Mouse (Mus musculus) B cell, adult 2 months (primary cell): ENCODE data around the gene Cenpa.

Experiments used
- DNase-seq, 2 experiments: peaks; one replicate each; pipeline ENCODE4 v3.0.0; 2022

The Cenpa gene

GRCm38 (mm10) chr5:30666391-30667195 is at the start of gene Cenpa:
TSS of gene Cenpa (plus strand) at chr5:30666777.
- peak; percentile 86 to 89 for DNase-seq

DNA sequence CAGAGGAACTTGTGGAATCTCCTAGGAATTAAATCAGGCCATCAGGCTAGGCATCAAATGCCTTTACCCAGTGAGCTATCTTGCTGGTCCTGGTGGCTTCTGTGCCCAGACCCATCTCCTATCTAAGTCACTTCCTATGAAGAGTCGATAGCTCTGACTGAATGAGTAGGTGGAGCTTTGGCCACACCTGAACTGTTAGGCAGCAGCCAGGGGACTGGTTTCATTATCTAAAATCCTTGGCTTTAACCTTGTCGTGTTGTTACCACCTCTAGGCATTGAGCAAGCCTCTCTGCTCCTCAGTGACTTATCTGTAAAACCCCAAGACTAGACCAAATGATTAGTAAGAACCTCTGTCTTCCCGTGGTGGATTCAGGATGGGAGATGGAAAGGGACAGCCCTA is 49.2 kb upstream of the Cenpa start:
- DNase-seq, result no peak

DNA sequence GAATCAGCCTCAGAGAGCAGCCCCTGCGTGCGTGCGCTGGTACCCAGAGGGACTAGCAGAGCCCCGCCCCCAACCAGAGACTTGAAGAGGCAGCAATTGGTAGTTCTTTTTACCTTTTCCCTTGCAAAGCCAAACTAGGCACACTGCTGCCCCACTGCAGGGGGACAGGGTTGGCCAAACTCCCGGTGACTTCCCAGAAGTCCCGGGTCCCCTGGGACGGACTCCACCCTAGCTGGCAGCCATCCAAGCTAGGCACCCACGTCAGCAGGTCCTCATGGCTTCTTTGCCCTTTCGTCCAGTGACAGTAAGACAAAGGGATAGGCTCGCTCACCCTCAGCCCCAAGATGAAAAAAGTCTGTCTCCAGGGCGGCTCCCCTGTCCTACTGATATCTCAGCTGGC is 48.7 kb upstream of the Cenpa start:
- DNase-seq, result no peak

- DNase-seq, result no peak
Measured at GRCm38 (mm10) chr5:30618376-30619003, 48.1 kb upstream of the Cenpa start.

- DNase-seq, result no peak
Measured at GRCm38 (mm10) chr5:30619211-30619610, 47.4 kb upstream of the Cenpa start.

- DNase-seq, result no peak
Measured at GRCm38 (mm10) chr5:30620567-30620966, 46.0 kb upstream of the Cenpa start.

DNA sequence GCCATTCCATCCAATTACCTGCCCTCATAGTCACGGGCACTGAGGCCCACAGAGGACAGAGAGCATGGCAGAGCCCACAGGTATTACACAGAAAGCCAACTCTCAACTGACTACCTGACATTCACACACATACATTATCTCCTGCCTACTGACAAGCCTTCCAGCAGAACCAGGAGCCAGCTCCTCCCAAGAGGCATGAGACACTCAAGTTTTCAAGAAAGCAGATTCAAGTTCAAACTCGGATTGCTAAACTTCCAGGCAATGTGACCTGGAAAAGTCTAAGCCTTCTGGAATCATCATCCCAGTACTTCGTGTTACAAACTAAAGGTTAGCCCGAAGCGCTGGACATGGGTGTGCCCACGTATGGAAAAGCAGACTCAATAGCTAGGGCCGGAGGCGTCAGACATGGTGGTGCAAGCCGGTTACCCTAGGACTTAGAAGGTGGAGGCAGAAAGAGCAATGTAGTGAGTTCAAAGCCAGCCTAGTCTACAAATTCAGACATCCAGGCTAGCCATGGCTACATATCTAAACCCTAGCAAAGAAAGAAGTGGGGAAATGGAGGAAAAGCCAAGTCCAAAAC is 45.3 kb upstream of the Cenpa start:
- DNase-seq, result no peak

GRCm38 (mm10) chr5:30621844-30622176 is 44.8 kb upstream of the Cenpa start:
- no peak for DNase-seq

GRCm38 (mm10) chr5:30622177-30622840 is 44.3 kb upstream of the Cenpa start:
- DNase-seq, result peak; percentile 77

DNA sequence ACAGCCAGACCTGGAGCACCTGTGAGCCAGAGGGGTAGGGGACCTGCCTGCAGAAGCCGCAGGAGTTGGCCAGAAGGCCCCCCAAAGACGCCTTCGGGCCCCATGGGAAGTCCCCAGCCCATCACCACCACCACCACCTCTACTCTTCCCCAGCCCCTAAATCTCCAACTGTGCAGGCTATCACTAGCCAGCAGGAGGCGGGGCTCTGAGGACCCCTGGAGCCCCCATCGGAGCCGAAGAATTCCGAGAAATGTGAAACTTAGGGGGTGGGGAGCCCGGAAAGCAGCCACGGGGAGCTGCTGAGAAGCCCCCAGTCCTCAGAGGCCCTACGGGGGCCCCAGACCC is 43.8 kb upstream of the Cenpa start:
- DNase-seq, result peak in 1 of 2 experiments; percentile 28

GRCm38 (mm10) chr5:30623380-30623779 is 43.2 kb upstream of the Cenpa start:
- no peak for DNase-seq

GRCm38 (mm10) chr5:30624311-30624710 is 42.3 kb upstream of the Cenpa start:
- DNase-seq, result no peak

DNA sequence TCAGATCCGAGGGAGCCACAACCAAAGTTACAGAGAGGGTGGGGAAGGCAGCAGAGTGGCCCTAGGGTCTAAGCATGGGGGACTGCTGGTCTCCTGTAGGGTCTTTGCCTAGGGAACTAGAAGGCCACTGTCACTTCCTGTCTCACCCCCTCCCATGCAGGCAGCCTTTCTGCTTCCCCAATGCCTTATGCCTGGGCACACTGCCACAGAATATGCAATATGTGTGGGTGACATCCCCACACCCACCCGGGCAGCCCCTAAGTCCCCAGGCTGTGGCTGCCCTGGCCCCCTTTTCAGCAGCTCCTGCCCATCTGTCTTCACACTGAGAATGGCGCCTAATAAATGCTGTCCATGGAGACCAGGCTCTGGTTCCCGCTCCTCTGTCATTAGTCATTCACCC is 41.7 kb upstream of the Cenpa start:
- DNase-seq, result no peak

GRCm38 (mm10) chr5:30625379-30625778 is 41.2 kb upstream of the Cenpa start:
- no peak for DNase-seq

DNA sequence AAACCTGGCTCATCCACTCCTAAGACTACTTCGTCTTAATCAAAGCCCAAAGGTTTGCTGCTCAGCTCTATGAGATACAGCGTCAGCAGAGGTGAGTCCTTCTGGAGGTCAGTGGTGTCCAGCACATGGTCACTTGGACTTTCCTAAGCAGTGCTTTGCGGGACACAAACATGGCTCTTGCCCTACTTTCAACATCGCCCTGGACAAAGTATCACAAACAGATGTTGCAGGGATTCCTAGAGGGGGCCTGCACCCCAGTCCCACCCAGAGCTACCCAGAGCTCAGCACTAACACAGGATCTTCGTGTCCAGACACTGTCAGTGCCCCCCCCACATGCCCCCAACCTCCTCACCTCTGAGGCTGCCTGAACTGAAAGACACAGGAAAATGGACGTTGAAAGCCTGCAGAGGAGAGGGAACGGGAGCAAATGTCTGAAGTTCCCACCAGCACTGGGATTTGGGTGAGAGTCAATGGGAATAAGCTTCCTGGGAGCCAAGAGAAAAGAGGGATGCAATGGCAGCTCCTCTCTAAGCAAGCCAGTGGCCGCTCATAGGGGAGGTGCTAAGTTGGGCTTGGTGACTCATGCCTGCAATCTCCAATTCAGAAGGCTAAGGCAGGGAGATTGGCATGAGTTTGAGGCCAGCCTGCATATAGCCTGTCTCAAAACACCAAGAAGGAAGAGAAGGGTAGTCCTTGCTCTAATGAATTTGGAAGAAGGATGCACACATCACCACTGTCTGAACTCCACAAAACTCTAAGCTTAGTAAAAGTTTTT is 40.1 kb upstream of the Cenpa start:
- DNase-seq, result no peak

GRCm38 (mm10) chr5:30628511-30628910 is 38.1 kb upstream of the Cenpa start:
- DNase-seq, result no peak

- DNase-seq, result no peak
Measured at GRCm38 (mm10) chr5:30630401-30630800, 36.2 kb upstream of the Cenpa start.

- no peak for DNase-seq
Measured at GRCm38 (mm10) chr5:30632134-30632533, 34.4 kb upstream of the Cenpa start.

DNA sequence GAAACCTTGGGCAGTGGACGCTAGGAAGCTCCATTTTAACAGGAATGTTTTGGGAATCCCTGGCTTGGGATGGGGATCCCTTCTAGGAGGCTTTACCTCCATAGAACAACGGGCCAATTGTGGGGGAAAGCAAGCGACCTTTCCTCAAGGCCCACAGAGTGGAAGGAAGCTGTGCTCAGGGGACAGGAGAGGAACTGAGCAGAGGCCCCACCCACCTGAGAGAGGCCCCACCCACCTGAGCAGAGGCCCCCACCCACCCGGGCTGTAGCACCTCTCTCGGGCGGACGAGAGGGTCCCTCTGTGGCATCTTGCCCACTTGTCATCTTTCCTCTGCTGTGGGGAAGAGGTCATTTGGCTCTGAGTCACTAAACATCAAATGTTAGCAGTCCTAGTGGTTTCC is 29.6 kb upstream of the Cenpa start:
- peak in 1 of 2 experiments; percentile 19 for DNase-seq

DNA sequence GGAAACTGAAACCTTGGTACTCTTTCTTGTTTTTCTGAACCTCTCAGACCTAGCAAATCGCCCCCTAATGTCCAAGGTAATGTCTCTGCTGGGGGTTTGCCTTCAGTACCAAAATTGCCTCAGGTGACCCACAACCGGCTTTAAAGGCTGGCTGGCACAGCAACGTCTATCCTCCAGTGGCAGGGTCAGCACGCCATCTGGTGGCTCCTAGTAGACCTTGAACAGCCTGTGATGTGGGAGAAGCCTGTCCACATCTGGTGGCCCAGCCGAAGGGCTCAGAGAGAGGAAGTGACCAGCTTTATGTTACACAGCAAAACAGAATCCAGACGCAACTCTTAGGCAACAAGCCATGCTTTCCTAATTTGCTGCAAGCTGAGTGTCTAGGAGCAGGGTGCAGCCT is 28.5 kb upstream of the Cenpa start:
- peak; percentile 81 to 82 for DNase-seq

- DNase-seq, result no peak
Measured at GRCm38 (mm10) chr5:30643477-30644179, 22.9 kb upstream of the Cenpa start.

GRCm38 (mm10) chr5:30646036-30646435 is 20.5 kb upstream of the Cenpa start:
- no peak for DNase-seq
